Mouse (Mus musculus) G1E (cell line): ENCODE results near the gene Fgfr2.

Experiments used
- CTCF ChIP-seq: IDR thresholded peaks from 2 replicates; pipeline ENCODE4 v1.5.1; 2012; ENCODE audit warnings: low read depth, low read length, inconsistent platforms, mixed read lengths
- GATA1 ChIP-seq: IDR thresholded peaks from 2 replicates; pipeline ENCODE4 v1.6.1; 2012; ENCODE audit warnings: borderline replicate concordance, low read length, inconsistent platforms, mixed read lengths
- GATA2 ChIP-seq: IDR thresholded peaks from 2 replicates; pipeline ENCODE4 v1.6.1; 2012; ENCODE audit warnings: low read depth, low read length, inconsistent platforms, borderline replicate concordance
- POLR2AphosphoS5 ChIP-seq: IDR thresholded peaks from 2 replicates; pipeline ENCODE4 v1.6.1; 2012; ENCODE audit warnings: low read depth, low read length, inconsistent platforms; ENCODE audit not compliant: insufficient replicate concordance
- TAL1 ChIP-seq: conservative IDR thresholded peaks from 2 replicates; pipeline ENCODE4 v1.6.1; 2012; ENCODE audit warnings: low read depth, low read length, inconsistent platforms, mixed read lengths

DNA sequence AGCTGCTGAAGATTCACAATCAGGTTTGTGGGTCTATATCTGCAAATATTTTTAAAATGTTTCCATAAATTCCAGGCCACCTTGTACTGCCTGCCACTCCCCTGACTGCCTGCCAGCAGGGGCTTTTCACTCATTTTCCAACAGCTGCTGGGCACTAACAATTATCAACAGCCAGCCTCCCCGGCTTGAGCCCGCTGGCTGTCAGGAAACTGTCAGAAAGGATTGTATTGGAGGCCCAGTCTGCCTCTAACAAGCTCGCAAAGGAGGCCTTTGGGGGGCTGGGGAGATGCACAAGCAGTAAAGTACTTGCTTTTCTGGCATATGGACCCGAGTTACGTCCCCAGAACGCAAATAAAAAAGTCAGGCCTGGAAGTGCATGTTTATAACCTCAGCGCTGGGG is 664.7 kb downstream of the Fgfr2 start:
- no peak for TF ChIP-seq CTCF
- TF ChIP-seq GATA2, result no peak
- no peak for TF ChIP-seq GATA1
- no peak for TF ChIP-seq TAL1
- no peak for TF ChIP-seq POLR2AphosphoS5
